Mouse (Mus musculus) erythroblast, embryonic 14.5 days (primary cell): ENCODE measurements at regions not wholly inside any gene's neighbourhood (a gene's known extent, or its start where the extent isn't known, plus 50 kb on each side); places are given as distances from the start of the nearest gene placed in this dataset.

Experiments
- GATA1 ChIP-seq: IDR thresholded peaks from 2 replicates; pipeline ENCODE4 v1.6.1; 2012; ENCODE audit warnings: low read length, inconsistent platforms, mixed read lengths
- TAL1 ChIP-seq: IDR thresholded peaks from 3 replicates; pipeline ENCODE4 v1.6.1; 2012; ENCODE audit warnings: low read length, inconsistent platforms, mixed read lengths

- no peak for TF ChIP-seq TAL1
- no peak for TF ChIP-seq GATA1
Measured at GRCm38 (mm10) chr10:84260931-84261650, 179.3 kb downstream of the Nuak1 start.
